Mouse (Mus musculus) lung, adult 2 months (tissue): Measurements from ENCODE around the gene Robo2.

Source experiments
- CTCF ChIP-seq: fragments of 200-500 bp; IDR thresholded peaks from 2 replicates; pipeline ENCODE4 v1.5.1; 2011; ENCODE audit warnings: mild to moderate bottlenecking, low read length, control low read depth; ENCODE audit not compliant: insufficient read depth
- POLR2A ChIP-seq: fragments of 200-500 bp; IDR thresholded peaks from 2 replicates; pipeline ENCODE4 v1.6.1; 2011; ENCODE audit warnings: low read depth, mild to moderate bottlenecking, control low read depth, low read length, borderline replicate concordance; ENCODE audit errors: extremely low read depth

DNA sequence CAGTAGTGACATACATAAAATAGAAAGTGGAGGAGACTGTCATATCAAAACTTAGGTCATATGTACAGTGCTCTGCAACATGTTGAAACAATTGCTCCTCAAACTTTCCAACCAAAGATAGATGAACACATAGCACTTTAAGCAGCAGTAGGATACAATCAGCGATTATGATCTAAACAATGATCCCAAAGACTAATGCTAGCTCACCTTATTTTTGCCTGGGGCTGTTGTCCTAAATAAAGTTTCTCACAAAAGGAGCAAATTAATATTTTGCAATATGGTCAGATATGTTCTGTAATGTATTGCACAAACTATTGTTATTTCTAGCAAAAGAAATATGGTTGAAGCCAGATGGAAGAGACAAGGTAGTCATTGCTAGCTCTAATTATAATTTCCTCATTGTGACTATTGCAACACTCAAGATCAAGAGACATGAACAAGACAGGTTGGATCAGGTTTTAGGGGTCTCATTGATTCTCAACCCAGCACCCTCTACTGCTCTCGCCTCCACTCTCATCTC is 174.2 kb downstream of the Robo2 start:
- TF ChIP-seq CTCF (no peak), POLR2A (no peak)
